Mouse (Mus musculus) E14TG2a.4 (cell line): ENCODE data around the gene Hsd17b3.

Source experiments
- CTCF ChIP-seq: conservative IDR thresholded peaks from 2 replicates; pipeline ENCODE4 v1.5.1; 2014; ENCODE audit warnings: low read length
- NANOG ChIP-seq: IDR thresholded peaks from 2 replicates; pipeline ENCODE4 v1.6.1; 2014; ENCODE audit warnings: borderline replicate concordance, low read length, mixed read lengths
- POU5F1 ChIP-seq: IDR thresholded peaks from 2 replicates; pipeline ENCODE4 v1.6.1; 2014; ENCODE audit warnings: low read length, borderline replicate concordance

DNA sequence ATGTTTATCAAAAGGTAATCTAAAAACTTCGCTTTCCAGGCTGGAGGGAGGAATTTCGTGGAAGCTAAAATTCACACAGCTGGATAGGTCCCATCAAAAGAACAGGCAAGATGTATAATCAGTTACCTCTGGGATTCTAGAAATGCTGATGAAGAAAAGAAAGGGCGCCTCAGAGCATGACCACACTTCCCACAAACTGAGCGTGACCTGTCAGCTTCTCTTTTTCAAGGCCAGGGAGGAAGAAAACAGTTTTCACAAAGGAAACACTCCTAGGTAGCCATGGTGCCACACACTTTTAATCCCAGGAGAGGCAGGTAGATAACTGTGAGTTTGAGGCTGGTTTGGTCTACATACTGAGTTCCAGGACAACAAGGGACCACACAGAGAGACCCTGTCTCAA is 31.7 kb upstream of the Hsd17b3 start:
- TF ChIP-seq CTCF (no peak), POU5F1 (no peak), NANOG (no peak)
